Mouse (Mus musculus) NIH3T3 (cell line): ENCODE measurements at regions not wholly inside any gene's neighbourhood (a gene's known extent, or its start where the extent isn't known, plus 50 kb on each side); places are given as distances from the start of the nearest gene placed in this dataset.

Experiments
- DNase-seq: peaks from one replicate; pipeline ENCODE4 v3.0.0-alpha.2; 2012; ENCODE audit warnings: low read depth

- no peak for DNase-seq
These were observed 162.8 kb downstream of the Cmpk2 start for GRCm38 (mm10) chr12:26631795-26632122.

DNA sequence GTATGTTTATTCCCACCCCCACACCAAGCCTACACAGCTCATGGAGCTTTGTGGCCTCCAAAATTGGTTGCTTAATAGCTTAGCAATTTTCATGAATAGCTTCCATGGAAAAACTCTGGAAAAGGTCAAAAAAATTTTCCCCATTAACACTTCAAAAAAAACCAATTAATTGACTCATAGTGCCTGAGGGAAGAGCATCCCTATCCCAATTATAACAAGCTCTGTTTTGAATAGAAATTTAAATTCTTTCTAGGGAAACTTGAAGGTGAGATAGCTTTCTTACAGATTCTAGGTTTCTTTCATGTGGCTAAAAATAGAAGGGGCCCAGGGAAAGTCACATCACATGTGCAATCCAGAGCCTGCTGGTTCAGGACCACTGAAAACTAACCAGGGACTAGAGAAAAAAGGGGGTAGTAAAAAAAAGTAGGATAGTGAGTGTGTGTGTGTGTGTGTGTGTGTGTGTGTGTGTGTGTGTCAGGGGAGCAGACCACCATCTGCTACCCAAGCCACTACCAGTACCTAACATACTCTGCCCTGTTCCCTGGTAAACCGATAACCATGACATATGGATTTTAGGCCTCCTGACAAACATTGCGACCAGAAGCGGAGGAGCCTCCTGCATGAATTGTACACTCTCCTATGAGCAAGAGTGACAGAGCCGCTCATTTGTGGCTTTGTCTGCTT lies 162.2 kb downstream of the Cmpk2 start:
- no peak for DNase-seq

DNA sequence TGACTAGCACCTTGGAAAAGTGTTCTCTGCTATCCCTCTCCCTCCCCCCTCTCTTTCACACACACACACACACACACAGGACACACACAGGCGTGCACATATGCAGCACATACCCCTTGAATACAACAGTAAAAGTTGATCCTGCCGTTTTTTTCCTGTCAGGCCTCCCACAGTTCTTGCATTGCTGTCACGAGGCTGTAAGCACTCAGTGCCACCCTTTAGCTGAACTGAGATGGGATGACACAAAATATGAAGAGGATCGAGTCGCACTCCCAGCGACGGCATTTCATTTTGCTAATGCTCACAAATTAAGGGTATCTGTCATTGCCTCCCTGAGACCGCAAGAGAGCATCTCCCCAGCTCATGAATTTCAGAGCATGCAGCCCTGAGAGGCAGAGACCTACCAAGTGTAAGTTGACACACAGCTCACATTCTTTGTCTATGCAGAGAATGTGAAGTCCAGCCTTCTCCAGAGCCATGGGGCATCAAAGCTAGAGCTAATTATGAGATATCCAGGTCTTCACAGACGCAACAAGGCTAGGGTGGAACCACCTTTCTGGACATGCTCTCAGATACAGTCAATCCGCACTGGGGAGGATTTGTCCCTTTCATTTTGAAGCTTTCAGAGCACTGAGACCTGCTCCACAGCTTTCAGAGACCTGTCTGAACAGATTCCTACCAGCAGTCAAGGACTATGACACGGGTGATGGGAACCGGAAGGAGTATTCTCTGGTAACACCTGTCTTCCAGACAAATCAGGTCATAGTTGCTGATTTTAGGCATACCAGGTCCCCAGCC lies 152.3 kb downstream of the Cmpk2 start:
- DNase-seq: no peak

DNA sequence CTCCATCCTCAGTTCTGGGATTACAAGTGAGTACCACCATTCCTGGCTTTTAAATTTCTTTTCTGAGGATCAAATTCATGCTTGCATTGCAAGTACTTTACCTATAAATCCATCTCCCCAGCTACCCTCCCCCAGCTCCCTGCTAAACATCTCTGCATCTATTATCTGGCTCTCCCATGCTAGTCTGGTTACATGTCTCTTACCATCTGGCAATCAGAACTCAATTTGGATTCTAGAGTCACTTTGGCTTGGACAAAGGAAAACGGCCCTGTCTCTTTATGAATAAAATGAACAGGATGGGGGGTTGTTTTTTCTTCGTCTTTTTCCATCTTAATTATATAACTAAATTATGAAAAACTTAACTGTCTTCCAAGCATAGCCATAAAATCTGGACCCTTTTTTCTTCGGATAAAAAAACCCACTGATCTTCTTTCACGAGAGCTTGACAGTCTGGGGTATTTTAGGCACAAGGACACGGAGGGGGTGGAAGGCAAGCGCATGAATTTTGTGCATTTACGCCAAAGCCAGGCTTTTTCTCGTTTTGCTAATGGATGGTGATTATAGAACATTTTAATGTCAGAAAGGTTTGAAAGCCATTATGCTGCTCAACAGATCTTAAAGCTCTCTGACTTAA lies 151.6 kb downstream of the Cmpk2 start:
- no peak for DNase-seq

DNA sequence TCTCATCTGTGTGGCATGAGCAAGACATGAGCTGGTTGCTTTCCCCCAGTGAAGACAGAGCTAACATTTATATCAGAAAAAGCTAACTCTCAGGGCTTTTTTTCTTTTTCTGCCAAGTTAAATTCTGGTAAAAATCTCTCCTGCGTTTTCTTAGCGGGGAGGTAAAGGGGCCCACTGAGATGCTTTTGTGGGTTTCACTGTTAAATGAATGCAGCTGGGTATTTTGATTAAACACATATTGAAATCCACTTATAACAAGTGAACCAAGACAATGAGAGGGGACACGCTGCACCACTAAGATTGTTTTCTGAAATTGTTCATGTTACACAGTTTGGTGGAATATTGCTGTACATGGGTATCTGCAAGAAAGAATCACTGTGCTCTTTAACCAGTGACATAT lies 149.0 kb downstream of the Cmpk2 start:
- no peak for DNase-seq

- no peak for DNase-seq
These were observed 144.2 kb downstream of the Cmpk2 start for GRCm38 (mm10) chr12:26613086-26613705.

DNA sequence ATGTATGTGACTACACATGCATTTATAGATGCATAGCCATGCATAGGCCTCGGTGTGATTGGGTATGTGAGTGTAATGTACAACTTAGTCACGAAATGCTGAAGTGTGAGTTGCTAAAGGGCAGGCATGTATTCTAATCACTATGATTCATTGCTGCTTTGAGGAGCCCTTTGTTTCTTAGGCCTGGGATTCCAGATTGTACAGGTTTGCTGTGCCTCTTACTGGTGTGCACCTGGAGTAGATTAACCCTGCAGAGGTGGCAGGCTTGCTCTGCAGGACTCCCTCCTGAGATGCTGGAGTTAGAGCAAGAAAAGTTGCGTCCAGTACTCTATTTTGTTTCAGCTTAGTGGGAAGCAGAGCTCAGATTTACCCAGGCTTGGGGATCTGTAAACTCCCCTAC lies 141.1 kb downstream of the Cmpk2 start:
- DNase-seq: no peak

DNA sequence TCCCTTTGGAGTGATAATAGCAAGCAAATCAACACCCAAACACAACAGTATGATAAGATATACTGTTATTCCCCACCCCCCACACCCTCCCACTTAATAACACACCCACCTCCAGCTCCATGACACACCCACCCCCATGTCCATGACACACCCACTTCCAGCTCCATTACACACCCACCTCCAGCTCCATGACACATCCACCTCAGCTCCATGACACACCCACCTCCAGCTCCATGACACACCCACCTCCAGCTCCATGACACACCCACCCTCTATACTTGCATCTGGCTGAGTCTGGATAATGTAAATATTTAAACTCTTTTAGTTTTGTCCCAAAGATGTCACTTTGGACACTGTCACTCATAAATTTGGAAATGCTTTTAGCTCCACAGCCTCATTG lies 129.5 kb downstream of the Cmpk2 start:
- peak; percentile 12 for DNase-seq

- DNase-seq: no peak
These were observed 123.1 kb downstream of the Cmpk2 start for GRCm38 (mm10) chr12:26592125-26592524.

GRCm38 (mm10) chr12:26589091-26589490 lies 120.1 kb downstream of the Cmpk2 start:
- no peak for DNase-seq

GRCm38 (mm10) chr12:26577438-26577837 lies 108.4 kb downstream of the Cmpk2 start:
- no peak for DNase-seq

DNA sequence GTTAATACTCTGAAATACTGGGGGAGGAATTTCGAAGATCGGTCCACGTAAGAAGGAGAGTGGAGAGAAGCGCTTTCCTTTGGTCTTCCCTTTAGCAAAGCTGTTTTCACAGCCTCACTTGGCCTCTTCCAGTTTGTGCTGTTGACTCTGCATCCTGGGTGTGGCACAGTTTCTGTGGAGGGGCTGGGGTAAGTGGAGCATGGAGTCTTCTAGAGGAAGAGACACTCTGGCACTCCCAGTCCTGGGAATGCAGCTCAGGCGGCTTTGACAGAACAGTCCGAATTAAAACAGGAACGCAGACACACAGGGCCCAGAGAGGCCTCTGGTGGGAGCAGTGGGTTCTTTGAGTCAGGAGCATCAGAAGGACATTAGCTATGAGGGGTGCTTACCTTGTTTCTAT lies 102.6 kb downstream of the Cmpk2 start:
- no peak for DNase-seq

- no peak for DNase-seq
These were observed 98.4 kb downstream of the Cmpk2 start for GRCm38 (mm10) chr12:26567435-26567834.

- no peak for DNase-seq
These were observed 93.9 kb downstream of the Cmpk2 start for GRCm38 (mm10) chr12:26562858-26563257.

- DNase-seq: no peak
These were observed 90.6 kb downstream of the Cmpk2 start for GRCm38 (mm10) chr12:26559560-26559959.

DNA sequence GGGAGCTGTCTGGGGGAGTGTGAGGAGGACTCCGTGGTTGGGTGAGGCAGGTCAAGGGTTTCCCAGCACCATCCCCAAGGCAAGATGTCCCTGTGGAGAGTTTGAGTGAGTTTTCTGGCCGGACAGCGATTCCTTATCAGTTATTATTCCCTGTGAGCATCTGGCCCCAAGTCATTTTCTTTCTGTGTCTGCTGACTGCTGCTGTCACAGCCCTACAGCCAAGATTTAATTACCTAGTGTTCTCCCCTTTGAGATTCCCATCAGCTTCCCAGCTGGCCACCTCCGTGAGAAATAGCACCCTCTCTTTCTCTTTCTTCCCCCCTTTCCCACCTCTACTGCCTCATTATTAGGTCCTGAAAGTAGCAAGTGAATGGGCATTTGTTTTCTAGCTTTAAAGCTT lies 88.4 kb downstream of the Cmpk2 start:
- no peak for DNase-seq

- no peak for DNase-seq
These were observed 82.3 kb downstream of the Cmpk2 start for GRCm38 (mm10) chr12:26551168-26551926.

- DNase-seq: no peak
These were observed 78.5 kb downstream of the Cmpk2 start for GRCm38 (mm10) chr12:26547466-26547865.

DNA sequence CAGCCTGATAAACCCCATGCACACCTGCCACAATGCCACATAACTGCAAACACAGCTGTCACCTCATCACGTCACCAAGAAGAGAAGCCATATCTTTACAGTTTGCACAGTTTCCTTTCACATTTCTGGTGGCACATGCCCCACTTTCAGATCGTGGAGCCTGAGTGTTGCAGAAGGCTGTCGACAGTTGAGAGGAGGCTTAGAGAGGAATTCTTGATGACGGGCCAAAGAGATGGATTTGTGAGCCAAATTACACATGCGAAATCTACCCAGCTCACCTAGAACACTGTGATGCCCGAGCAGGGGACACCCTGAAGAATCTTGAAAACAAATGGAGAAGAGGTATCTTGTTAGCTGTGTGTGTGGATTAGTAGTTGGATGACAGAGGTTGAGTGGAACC lies 77.4 kb downstream of the Cmpk2 start:
- DNase-seq: no peak

- no peak for DNase-seq
These were observed 74.5 kb downstream of the Cmpk2 start for GRCm38 (mm10) chr12:26543463-26543862.

DNA sequence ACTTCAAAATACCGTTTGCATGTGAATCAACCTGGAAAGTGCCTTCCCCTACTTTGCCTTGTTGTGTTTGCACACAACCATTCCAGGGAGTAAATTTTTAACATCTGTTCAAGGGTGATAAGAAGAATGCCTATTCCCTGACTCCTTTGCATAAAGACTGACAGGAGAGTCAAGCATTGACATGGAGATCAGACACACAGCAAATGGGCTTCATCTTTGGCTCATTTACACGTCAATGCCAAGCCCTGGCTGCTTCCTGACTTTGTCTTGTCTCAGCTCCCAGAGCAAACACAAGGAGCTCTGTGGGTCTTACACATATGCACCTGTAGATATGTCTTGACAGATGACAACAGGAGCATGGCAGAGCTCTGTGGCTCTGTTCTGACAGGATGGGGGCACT lies 73.4 kb downstream of the Cmpk2 start:
- no peak for DNase-seq

DNA sequence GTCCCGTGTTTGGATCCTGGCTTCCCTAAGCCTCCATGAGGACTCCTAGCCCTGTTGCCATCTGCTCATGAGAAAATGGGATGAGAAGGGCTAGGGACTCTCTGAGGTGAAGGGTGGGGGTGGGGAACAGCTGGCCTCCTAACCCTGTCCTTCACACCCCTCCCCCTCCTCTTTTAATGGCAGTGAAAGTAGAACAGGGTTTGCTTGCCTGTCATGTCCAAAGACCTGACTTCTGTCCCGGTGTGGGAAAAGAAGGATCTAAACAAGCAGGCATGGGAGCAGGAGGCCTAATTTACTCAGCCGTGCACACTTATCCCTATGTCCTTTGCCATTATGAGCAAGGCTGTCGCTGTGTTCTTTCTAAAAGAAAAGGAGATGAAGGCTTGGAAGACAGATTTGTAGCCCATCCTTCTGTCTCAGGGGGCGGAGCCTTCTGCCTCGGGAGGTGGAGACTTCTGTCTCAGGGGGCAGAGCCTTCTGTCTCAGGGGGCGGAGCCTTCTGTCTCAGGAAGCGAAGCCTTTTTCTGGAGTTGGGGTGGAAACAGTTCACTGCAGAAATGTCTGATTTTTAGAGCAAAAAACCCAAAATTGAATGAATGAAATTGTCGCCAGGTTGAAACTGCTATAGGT lies 66.4 kb downstream of the Cmpk2 start:
- DNase-seq: no peak
